Mouse (Mus musculus) embryonic facial prominence, embryonic 13.5 days (tissue): ENCODE data around the gene Mum1. TPM values are rescaled to one million over a fixed set of nuclear protein-coding genes. Genes with fewer than 3 reads are reported as not detected.

Experiments used
- ATAC-seq: fragments of 200-750 bp; cut with Nextera tagmentation; 2 replicates; pipeline ENCODE4 v1.8.0; 2017; ENCODE audit warnings: low read depth; ENCODE audit not compliant: insufficient number of reproducible peaks, insufficient read depth, low FRiP score, low TSS enrichment
- H3K27ac ChIP-seq: fragments of 300-500 bp; sonication (generic); 2 replicates; pipeline ENCODE4 v1.5.1; 2015; ENCODE audit warnings: moderate library complexity, mild to moderate bottlenecking, inconsistent platforms
- H3K27me3 ChIP-seq: fragments of 300-500 bp; sonication (generic); 2 replicates; pipeline ENCODE4 v1.6.1; 2015; ENCODE audit warnings: mild to moderate bottlenecking, inconsistent platforms
- H3K36me3 ChIP-seq: fragments of 300-500 bp; sonication (generic); 2 replicates; pipeline ENCODE4 v1.6.1; 2015; ENCODE audit warnings: mild to moderate bottlenecking, inconsistent platforms
- H3K4me1 ChIP-seq: fragments of 300-500 bp; sonication (generic); 2 replicates; pipeline ENCODE4 v1.6.1; 2015; ENCODE audit warnings: inconsistent platforms
- H3K4me2 ChIP-seq: fragments of 300-500 bp; sonication (generic); 2 replicates; pipeline ENCODE4 v1.6.1; 2015; ENCODE audit warnings: moderate library complexity, mild to moderate bottlenecking, inconsistent platforms
- H3K4me3 ChIP-seq: fragments of 300-500 bp; sonication (generic); 2 replicates; pipeline ENCODE4 v1.5.1; 2015; ENCODE audit warnings: mild to moderate bottlenecking, inconsistent platforms
- H3K9ac ChIP-seq: fragments of 300-500 bp; sonication (generic); 2 replicates; pipeline ENCODE4 v1.6.1; 2015; ENCODE audit warnings: mild to moderate bottlenecking, inconsistent platforms
- H3K9me3 ChIP-seq: fragments of 300-500 bp; sonication (generic); 2 replicates; pipeline ENCODE4 v1.6.1; 2016; ENCODE audit warnings: inconsistent platforms
- WGBS: fragments of 180-500 bp; shearing (Covaris S2); methylation state at CpG from one replicate; pipeline ENCODE4 v1.1.7; 2015; ENCODE audit warnings: mixed read lengths; 5-methylcytosine and 5-hydroxymethylcytosine counted together
- polyA plus RNA-seq: library from polyadenylated mRNA; unstranded; fragments of >200 nt; fragmentation: Nextera tagmentation; extraction: Ambion mirVana; gene quantifications from 2 replicates; pipeline ENCODE4 v1.2.1, GENCODE M21; 2015

Gene Mum1
- polyA plus RNA-seq, 1 experiment from 2014 or later = 96.1 TPM

DNA sequence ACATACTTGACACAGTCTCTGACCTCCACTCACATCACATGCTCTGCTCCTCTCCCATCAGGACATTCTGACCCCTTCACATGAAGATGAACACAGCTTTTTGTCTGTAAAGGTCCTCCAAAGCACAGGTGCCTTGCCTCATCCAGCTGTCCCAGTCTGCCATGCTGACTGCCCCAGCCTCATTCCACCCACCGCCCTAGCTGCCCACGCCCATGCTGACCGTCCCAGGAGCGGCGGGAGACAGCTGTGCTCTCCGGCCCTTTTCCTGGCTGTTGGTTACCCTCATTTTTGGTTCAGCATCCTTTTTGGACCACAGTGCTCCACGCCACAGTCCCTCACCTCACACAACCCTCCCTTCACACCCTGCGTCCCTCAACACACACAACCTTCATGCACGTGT, 52.2 kb downstream of the Mum1 start:
- Histone ChIP-seq H3K27me3 (no peaks in the 10 kb centered on the region), H3K4me3 (no peak overlapping the region), H3K4me1 (peaks cover 7% of the 10 kb centered on the region), H3K27ac (no peak overlapping the region), H3K4me2 (no peak overlapping the region), H3K36me3 (peaks cover 96% of the 10 kb centered on the region), H3K9me3 (no peaks in the 10 kb centered on the region), H3K9ac (no peak overlapping the region)
- 91% methylated on average over 9 of the region's 9 CpGs for WGBS
- no peak for ATAC-seq

DNA sequence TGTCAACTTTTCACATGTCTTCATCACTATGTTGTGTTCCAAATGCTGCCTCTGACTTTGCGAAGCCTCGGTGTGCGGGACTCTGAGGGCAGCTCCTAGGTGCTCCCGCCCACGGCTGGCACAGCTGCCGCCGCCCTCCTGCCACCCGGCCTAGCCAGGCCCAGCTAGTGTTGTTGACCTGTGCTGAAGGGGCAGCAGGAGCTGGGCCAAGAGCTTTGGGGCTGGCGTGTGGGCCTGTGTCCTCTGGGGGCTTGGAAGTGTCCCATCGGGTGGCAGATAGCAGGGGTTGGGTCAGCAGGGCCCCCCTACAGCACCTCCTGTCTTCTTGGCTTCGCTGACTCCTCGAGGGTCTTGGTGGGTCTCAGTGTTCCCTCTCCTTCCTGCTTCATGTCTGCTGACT, 53.0 kb downstream of the Mum1 start:
- no peak for ATAC-seq
- no peak overlapping the region for H3K27ac ChIP-seq
- peaks cover 96% of the 10 kb centered on the region for H3K36me3 ChIP-seq
- H3K9ac ChIP-seq = no peak overlapping the region
- 95% methylated on average over 12 of the region's 12 CpGs for WGBS
- no peak overlapping the region for H3K4me3 ChIP-seq
- H3K9me3 ChIP-seq = no peaks in the 10 kb centered on the region
- H3K4me1 ChIP-seq = peaks cover 5% of the 10 kb centered on the region; the same call in 1 of the 2 replicates
- no peaks in the 10 kb centered on the region for H3K27me3 ChIP-seq
- no peak overlapping the region for H3K4me2 ChIP-seq

DNA sequence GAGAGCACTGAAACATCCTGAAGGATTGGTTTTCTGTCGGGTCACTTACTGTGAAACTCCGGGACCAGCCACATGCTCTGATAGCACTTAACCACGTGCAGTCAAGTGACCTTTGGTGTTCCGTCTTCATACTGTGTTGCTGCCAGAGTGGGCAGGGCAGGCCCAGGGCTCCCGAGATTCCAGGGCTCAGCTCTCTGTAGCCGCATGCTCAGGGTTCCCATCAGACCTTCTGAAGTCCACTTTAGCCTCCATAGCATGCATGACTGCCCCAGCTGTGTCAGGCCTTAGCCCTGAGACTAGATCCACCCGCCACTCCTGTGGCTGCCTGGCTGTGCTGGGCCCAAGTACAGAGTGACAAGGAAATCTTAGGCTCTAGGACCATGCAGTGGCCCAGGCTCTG, 55.1 kb downstream of the Mum1 start:
- no peak for ATAC-seq

DNA sequence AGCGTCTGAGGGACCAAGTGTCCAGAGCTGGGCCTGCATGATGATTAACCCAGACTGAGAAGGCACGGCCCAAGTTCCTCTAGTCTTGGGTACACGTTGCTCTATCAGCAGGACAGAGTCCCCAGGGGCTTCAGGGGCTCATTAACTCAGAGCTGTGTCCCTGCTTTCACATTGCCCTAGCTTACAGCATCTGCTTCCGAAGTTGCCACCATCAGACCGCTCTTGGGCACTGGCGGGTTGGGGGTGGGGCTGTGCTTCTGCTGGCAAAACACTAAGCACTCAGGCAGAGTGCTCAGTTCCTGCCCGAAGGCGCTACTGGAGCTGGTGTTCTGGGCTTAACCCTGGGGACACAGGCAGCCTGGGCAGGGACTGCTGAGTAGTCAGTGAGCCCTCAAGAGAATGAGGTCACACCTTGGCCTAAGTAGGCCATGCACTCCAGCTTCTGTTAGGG, 55.7 kb downstream of the Mum1 start:
- Histone ChIP-seq H3K9me3 (no peaks in the 10 kb centered on the region), H3K4me3 (no peak overlapping the region), H3K4me1 (peaks cover 5% of the 10 kb centered on the region; the same call in 1 of the 2 replicates), H3K27me3 (no peaks in the 10 kb centered on the region), H3K9ac (0 out of 2 replicates have a peak overlapping the region, but pooled peaks have one; percentile 33), H3K36me3 (peaks cover 97% of the 10 kb centered on the region), H3K4me2 (no peak overlapping the region), H3K27ac (no peak overlapping the region)
- ATAC-seq = no peak
- 74% methylated on average over 8 of the region's 8 CpGs for WGBS

More for the DNA sequence above, 55.1 kb downstream of the Mum1 start:
- no peak overlapping the region for H3K4me2 ChIP-seq
- 85% methylated on average over 7 of the region's 7 CpGs for WGBS
- H3K36me3 ChIP-seq = peaks cover 96% of the 10 kb centered on the region
- H3K27ac ChIP-seq = no peak overlapping the region
- no peak overlapping the region for H3K4me3 ChIP-seq
- peaks cover 5% of the 10 kb centered on the region; the same call in 1 of the 2 replicates for H3K4me1 ChIP-seq
- H3K9me3 ChIP-seq = no peaks in the 10 kb centered on the region
- H3K27me3 ChIP-seq = no peaks in the 10 kb centered on the region
- 0 out of 2 replicates have a peak overlapping the region, but pooled peaks have one; percentile 33 for H3K9ac ChIP-seq

DNA sequence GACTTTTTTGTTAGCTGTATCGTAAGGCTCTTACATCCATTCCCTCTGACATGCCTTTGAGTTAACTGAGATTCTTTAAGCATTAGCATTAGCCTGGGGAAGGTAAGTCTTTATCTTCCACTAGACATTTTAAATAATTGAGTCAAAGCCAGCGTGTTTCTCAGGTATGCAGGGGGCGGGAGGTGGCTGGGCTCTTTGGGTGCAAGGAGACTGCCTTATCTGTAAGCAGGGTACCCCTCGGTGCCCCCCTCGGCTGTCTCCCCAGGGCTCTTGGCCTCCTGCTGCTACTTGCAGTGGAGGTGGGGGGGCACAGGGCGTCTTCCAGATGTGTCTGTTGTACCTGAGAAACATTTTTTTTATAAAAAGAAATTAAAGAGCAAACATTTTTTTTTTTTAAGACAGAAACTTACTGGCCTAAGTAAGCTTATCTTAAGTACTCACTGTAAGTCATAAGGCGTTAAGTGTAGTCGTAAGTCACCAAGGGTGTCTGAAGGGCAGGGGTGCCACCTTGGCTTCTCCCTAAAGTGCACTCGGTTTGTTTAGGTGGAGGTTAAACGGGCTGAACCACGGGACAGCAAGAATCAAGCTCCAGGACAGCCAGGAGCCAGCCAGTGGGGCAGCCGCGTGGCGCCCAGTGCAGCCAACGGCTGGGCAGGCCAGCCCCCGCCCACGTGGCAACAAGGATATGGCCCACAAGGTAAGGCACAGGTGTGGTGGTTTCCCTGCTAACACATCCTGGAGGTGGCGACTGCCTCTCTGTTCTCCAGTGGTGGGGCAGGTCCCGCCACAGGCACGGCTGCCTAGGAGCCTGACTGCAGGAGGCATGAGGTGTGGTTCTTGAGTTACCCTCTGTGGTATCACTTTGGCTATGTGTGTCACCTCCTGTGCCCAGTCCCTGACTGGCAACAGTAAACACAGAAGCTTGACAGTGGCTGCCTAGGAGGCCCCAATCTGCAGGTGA, 56.5 kb downstream of the Mum1 start:
- Histone ChIP-seq H3K36me3 (peaks cover 97% of the 10 kb centered on the region), H3K9me3 (no peaks in the 10 kb centered on the region), H3K4me2 (no peak overlapping the region), H3K9ac (no peak overlapping the region), H3K4me3 (no peak overlapping the region), H3K27ac (no peak overlapping the region), H3K27me3 (no peaks in the 10 kb centered on the region), H3K4me1 (peaks cover 5% of the 10 kb centered on the region; the same call in 1 of the 2 replicates)
- whole genome bisulfite sequencing = 86% methylated on average over 20 of the region's 20 CpGs
- ATAC-seq = no peak

DNA sequence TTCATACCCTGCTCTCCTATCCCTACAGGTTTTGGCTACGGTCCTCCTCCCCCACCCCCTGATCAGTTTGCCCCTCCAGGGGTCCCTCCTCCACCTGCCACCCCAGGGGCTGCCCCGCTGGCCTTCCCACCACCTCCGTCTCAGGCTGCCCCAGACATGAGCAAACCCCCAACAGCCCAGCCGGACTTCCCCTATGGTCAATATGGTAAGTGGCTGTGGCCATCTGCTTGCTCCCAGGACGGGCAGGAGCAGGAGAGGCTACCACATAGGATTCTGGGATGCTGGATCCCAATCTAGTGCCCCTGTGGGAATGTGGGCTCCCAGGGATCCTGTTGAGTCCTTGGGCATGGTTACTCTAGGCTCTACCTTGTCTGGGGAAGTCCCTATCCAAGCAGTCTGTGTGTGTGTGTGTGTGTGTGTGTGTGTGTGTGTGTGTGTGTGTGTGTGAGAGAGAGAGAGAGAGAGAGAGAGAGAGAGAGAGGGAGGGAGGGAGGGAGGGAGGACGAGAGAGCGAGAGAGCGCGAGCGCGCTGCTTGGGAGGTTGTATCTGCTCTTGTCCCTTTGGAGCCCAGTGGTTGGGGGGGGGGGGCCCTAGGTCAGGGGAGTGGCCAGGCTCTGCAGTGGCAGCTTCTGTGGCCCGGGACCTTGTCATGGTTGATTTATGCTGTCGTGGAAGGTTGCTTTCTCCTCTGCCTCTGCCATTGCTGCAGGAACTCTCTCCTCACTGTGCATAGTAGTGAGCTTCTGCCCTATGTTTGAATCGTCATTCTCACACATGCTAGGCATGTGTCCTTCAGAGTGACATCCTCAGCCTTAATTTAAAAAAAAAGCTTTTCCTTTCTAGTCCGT, 59.2 kb downstream of the Mum1 start:
- Histone ChIP-seq H3K9me3 (no peaks in the 10 kb centered on the region), H3K4me3 (no peak overlapping the region), H3K4me2 (no peak overlapping the region), H3K4me1 (peaks cover 5% of the 10 kb centered on the region; the same call in 1 of the 2 replicates), H3K9ac (no peak overlapping the region), H3K36me3 (peaks cover 86% of the 10 kb centered on the region), H3K27ac (no peak overlapping the region), H3K27me3 (no peaks in the 10 kb centered on the region)
- WGBS = 85% methylated on average over 15 of the region's 15 CpGs
- ATAC-seq = no peak

DNA sequence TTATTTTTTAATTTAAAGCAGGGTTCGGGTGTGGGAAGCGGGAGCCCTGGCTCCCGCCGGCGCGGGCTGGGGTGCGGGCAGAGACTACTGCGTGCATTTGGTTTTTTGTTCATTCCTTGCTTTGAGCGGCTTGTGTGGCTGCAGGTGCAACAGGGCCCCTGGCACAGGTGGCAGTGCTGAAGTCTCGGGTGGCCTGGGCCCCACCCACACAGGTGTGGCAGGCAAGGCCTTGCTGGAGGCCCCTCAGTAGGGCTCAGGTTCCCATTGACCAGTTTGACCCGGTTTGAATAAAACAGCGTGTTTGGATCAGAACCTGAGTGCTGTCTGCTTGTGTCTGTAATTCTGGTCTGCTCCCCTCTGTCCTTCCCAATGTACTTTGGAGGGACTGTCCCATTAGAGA, 61.9 kb downstream of the Mum1 start:
- no peaks in the 10 kb centered on the region for H3K27me3 ChIP-seq
- H3K4me1 ChIP-seq = peaks cover 5% of the 10 kb centered on the region
- WGBS = 89% methylated on average over 12 of the region's 12 CpGs
- no peak overlapping the region for H3K27ac ChIP-seq
- H3K9me3 ChIP-seq = no peaks in the 10 kb centered on the region
- no peak overlapping the region for H3K4me3 ChIP-seq
- no peak overlapping the region for H3K4me2 ChIP-seq
- H3K36me3 ChIP-seq = peaks cover 60% of the 10 kb centered on the region
- no peak for ATAC-seq
- no peak overlapping the region for H3K9ac ChIP-seq

DNA sequence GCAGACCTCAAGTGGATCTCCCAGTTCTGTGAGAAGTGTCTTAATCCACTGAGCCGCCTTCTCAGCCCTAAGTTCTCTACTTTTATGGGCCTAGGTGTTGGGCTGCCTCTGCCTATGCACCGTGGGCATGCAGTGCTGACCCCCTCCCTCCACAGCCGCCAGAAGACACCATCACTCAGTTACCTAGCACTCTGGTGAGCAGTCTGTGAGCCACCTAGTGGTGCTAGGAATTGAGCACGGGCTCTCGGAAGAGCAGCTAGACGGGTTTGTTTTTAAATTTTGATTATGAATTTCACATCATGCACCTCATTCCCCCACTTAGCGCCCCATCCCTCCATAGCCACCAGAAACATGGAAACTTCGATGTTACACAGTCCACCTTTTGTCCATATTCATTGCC, 62.4 kb downstream of the Mum1 start:
- WGBS = 71% methylated on average over 8 of the region's 8 CpGs
- Histone ChIP-seq H3K27me3 (no peaks in the 10 kb centered on the region), H3K36me3 (peaks cover 59% of the 10 kb centered on the region), H3K27ac (no peak overlapping the region), H3K9me3 (no peaks in the 10 kb centered on the region), H3K4me1 (peaks cover 11% of the 10 kb centered on the region), H3K4me3 (no peak overlapping the region), H3K4me2 (no peak overlapping the region), H3K9ac (no peak overlapping the region)
- no peak for ATAC-seq

DNA sequence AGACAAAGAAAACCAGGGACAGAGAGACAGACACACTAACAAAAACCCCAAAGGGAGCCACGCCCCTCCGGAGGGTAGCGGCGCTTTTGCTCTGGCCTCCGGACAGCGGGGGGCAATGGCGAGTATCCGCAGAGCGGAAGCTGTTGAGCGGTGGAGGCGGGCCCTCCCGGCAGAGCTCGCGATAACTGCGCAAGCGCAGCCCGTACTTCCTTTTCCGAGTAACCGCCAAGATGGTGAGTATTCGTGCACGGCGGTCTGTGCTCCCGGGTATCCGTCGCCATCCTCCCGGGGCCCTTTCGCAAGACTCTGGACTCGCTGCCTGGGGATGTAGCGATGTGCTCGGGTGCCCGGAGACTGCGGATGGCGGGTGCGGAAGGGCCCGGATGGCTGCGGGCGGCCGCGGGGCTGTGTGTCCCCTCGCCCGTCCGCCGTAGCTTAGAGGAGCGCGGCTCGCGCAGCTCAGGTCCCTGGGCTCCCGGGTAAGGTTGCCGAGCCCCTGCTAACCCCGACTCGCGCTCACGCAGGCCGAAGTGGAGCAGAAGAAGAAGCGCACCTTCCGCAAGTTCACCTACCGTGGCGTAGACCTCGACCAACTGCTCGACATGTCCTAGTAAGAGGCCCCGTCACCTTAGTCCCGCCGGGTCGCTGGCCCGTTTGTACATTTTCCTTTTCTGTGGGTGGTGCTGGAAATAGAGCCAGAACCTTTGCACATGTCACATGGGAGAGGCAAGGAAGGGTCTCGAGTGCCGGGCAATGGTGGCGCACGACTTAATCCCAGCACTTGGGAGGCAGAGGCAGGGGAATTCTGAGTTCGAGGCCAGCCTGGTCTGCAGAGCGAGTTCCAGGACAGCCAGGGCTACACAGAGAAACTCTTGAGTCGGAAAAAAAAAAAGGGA, 66.3 kb downstream of the Mum1 start, which contains the start of gene Rps15:
TSS of gene Rps15 (plus strand) at position 203 of the 896 bp plus-strand sequence.
- Histone ChIP-seq H3K36me3 (peaks cover 36% of the 10 kb centered on the region), H3K27ac (peak within 1 kb of the TSS; percentile 95), H3K4me3 (peak within 1 kb of the TSS; percentile 81), H3K4me2 (peak within 1 kb of the TSS; percentile 92), H3K9ac (peak within 1 kb of the TSS; percentile 99), H3K9me3 (no peaks in the 10 kb centered on the region), H3K27me3 (peaks cover 9% of the 10 kb centered on the region), H3K4me1 (peaks cover 38% of the 10 kb centered on the region)
- WGBS = under 1% methylated on average over 72 of the region's 72 CpGs
- ATAC-seq = peak; percentile 81

DNA sequence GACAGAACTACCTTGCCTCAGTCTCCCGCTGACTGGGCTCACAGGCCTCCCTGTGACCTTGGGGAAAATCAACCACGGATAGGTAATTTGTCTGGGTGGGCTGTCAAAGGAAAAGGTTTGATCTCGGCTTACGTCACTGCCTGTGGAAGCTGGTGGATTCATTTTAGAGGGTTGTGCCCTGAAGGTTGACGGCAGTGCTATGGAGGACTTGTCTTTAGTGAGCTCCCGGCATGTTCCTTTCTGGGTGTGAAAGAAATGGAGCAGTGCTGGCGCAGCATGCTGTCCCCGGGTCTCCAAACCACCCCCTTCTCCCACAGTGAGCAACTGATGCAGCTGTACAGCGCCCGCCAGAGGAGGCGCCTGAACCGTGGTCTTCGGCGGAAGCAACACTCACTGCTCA, 67.1 kb downstream of the Mum1 start:
- peak overlapping the region; percentile 99 for H3K9ac ChIP-seq
- peaks cover 17% of the 10 kb centered on the region for H3K27me3 ChIP-seq
- ATAC-seq = no peak
- H3K36me3 ChIP-seq = peaks cover 29% of the 10 kb centered on the region
- H3K9me3 ChIP-seq = no peaks in the 10 kb centered on the region
- H3K27ac ChIP-seq = peak overlapping the region; percentile 95; the same call in 1 of the 2 replicates
- peak overlapping the region; percentile 81 for H3K4me3 ChIP-seq
- H3K4me1 ChIP-seq = peaks cover 38% of the 10 kb centered on the region
- 25% methylated on average over 14 of the region's 14 CpGs for WGBS
- H3K4me2 ChIP-seq = peak overlapping the region; percentile 92
